Mouse (Mus musculus) bone marrow, adult 2 months (tissue): ENCODE results near the gene Gm49342.
"Not testable (repeated sequence)": the region's sequence is repeated elsewhere in the genome, so short reads cannot be mapped to it uniquely, and the experiment has no call there.

Source experiments
- CTCF ChIP-seq: fragments of 200-500 bp; IDR thresholded peaks from 2 replicates; pipeline ENCODE4 v1.5.1; 2011; ENCODE audit warnings: low read length, control low read depth; ENCODE audit not compliant: control insufficient read depth, insufficient read depth
- POLR2A ChIP-seq: fragments of 200-500 bp; IDR thresholded peaks from 2 replicates; pipeline ENCODE4 v1.6.1; 2011; ENCODE audit warnings: low read depth, mild to moderate bottlenecking, control low read depth, low read length, borderline replicate concordance; ENCODE audit not compliant: control insufficient read depth

- TF ChIP-seq POLR2A, CTCF: not testable (repeated sequence)
These were observed 12.8 kb downstream of the Gm49342 start for GRCm38 (mm10) chr14:50957146-50957545.
